ENCODE assay signal across 8 mouse cellular contexts in genomic region chr4:59036490-59037127, GRCm38 (mm10). TPM values are rescaled to one million over a fixed set of nuclear protein-coding genes. Genes with fewer than 3 reads are reported as not detected.
A peak's percentile ranks its signal among the peaks of the same experiment; 100 is the strongest.
DNase-seq lines count a peak whose midpoint lies in the region; ATAC-seq and TF ChIP-seq lines count a peak whose summit lies in the region.

No protein-coding gene starts in this region.

- no peak for ATAC-seq in kidney, embryonic 16.5 days (ENCODE audit: low FRiP score, low TSS enrichment)
- peak; percentile 65 for ATAC-seq in monocyte, adult 5-6 weeks (replicated peaks; ENCODE audit: insufficient number of reproducible peaks, low FRiP score, low TSS enrichment, poor library complexity, severe bottlenecking)

- no peaks in the 10 kb centered on the region for H3K27me3 ChIP-seq in kidney, embryonic 16.5 days (ENCODE audit: insufficient read depth, low read length)
- no peaks in the 10 kb centered on the region for H3K27me3 ChIP-seq in liver, adult 2 months (ENCODE audit: control insufficient read depth, insufficient read depth, low read length)

- no peaks in the 10 kb centered on the region for H3K79me2 ChIP-seq in liver, adult 2 months (ENCODE audit: control insufficient read depth, insufficient read depth, low read length)

- no peak overlapping the region for H3K27ac ChIP-seq in kidney, embryonic 16.5 days (ENCODE audit: low read length)
- H3K27ac ChIP-seq in liver, adult 2 months (replicated peaks; ENCODE audit: insufficient read depth, low read depth, low read length), result no peak overlapping the region

- peaks cover 3% of the 10 kb centered on the region for H3K9me3 ChIP-seq in kidney, embryonic 16.5 days (ENCODE audit: low read length)

- 50% methylated on average over 13 of the region's 13 CpGs for WGBS in kidney, embryonic 16.5 days
- WGBS in liver, adult 2 months, result 43% methylated on average over 13 of the region's 13 CpGs

- H3K36me3 ChIP-seq in kidney, embryonic 16.5 days (ENCODE audit: insufficient read depth, low read length), result peaks cover 16% of the 10 kb centered on the region; the same call in 1 of the 2 replicates
- peaks cover 4% of the 10 kb centered on the region; the same call in 1 of the 2 replicates for H3K36me3 ChIP-seq in liver, adult 2 months (ENCODE audit: control insufficient read depth, insufficient read depth, low read length)

- H3K9ac ChIP-seq in kidney, embryonic 16.5 days (replicated peaks; ENCODE audit: low read length), result no peak overlapping the region
- no peak overlapping the region for H3K9ac ChIP-seq in liver, adult 2 months (ENCODE audit: low read depth, low read length)

- TF ChIP-seq POLR2A in liver, adult 2 months (IDR thresholded peaks at IDR 0.05; ENCODE audit: extremely low read depth, insufficient read depth, low read length), result no peak

- no peak overlapping the region for H3K4me2 ChIP-seq in kidney, embryonic 16.5 days (replicated peaks; ENCODE audit: low read depth, low read length)

- TF ChIP-seq CTCF in liver, adult 2 months (IDR thresholded peaks at IDR 0.05; ENCODE audit: low read depth, low read length), result peak; percentile 27; the same call in 1 of the 2 replicates

- intact Hi-C loops in gastrocnemius, postnatal 36 days (cut with DNase I), result loop anchor here (1.0 to 5.0 kb wide), 2 partner anchors 34 to 52 kb away; partner anchors contain the start of gene Gm20503

- peak; percentile 43 for DNase-seq in kidney, adult 11 months
- DNase-seq in embryo, embryonic 11 days, result peak; percentile 84
- DNase-seq in gastrocnemius, postnatal 36 days, result peak; percentile 69 to 71
- peak; percentile 52 to 68 for DNase-seq in kidney, adult 8-10 months
- peak; percentile 58 for DNase-seq in liver, adult 2 months (ENCODE audit: extremely low read depth, low read depth, low spot score)
- DNase-seq in spleen, postnatal 36 days (ENCODE audit: low spot score in 2 of 2), result peak; percentile 64 to 77

- 0 out of 2 replicates have a peak, but pooled peaks cover 4% of the 10 kb centered on the region for H3K4me1 ChIP-seq in kidney, embryonic 16.5 days (ENCODE audit: insufficient read depth, low read length)
- 0 out of 2 replicates have a peak, but pooled peaks cover 3% of the 10 kb centered on the region for H3K4me1 ChIP-seq in liver, adult 2 months (ENCODE audit: control insufficient read depth, insufficient read depth, low read length)

- no peak overlapping the region for H3K4me3 ChIP-seq in kidney, embryonic 16.5 days (ENCODE audit: low read length)
- no peak overlapping the region for H3K4me3 ChIP-seq in liver, adult 2 months (ENCODE audit: insufficient read depth, low read depth, low read length)

RNA-seq across cellular contexts. Expression of gene Gng10, which starts 1.7 kb away (rescaled TPM):
- polyA plus RNA-seq in kidney, embryonic 16.5 days (2015; fragmentation: Nextera tagmentation; extraction: Ambion mirVana), result 89.6 and 92.9 TPM in 2 replicates
- total RNA-seq in gastrocnemius, postnatal 36 days (2021), result 1 to 10 TPM; 5.5 to 7.7 TPM
- total RNA-seq in liver, adult 2 months (2014; rRNA removed), result 10.1 and 14.7 TPM in 2 replicates
- polyA plus RNA-seq in liver, adult 2 months (2012; rRNA removed), result 5.5 and 6.0 TPM in 2 replicates
- total RNA-seq in monocyte, adult 5-6 weeks (2017), result 76.3 to 133 TPM (median 119 TPM) in 3 replicates

RNA-seq across cellular contexts. Expression of gene Gm20503, which starts 33.6 kb away (rescaled TPM):
- 9.1 and 10.1 TPM in 2 replicates for polyA plus RNA-seq in kidney, embryonic 16.5 days (2015; fragmentation: Nextera tagmentation; extraction: Ambion mirVana)
- total RNA-seq in gastrocnemius, postnatal 36 days (2021), result 1 to 10 TPM in 1 of 2 experiments, not detected in 1; 2.9 TPM
- total RNA-seq in liver, adult 2 months (2014; rRNA removed), result 0.60 TPM in 1 of 2 replicates, not detected in the other
- not detected in 2 replicates for polyA plus RNA-seq in liver, adult 2 months (2012; rRNA removed)
- not detected in 3 replicates for total RNA-seq in monocyte, adult 5-6 weeks (2017)

RNA-seq across cellular contexts. Expression of gene Dnajc25, which starts 41.7 kb away (rescaled TPM):
- 8.3 and 12.1 TPM in 2 replicates for polyA plus RNA-seq in kidney, embryonic 16.5 days (2015; fragmentation: Nextera tagmentation; extraction: Ambion mirVana)
- total RNA-seq in gastrocnemius, postnatal 36 days (2021), result 10 to 100 TPM in 1 of 2 experiments, 1 to 10 TPM in 1; 9.8 to 10.7 TPM
- 10.8 and 11.8 TPM in 2 replicates for total RNA-seq in liver, adult 2 months (2014; rRNA removed)
- 7.5 and 7.9 TPM in 2 replicates for polyA plus RNA-seq in liver, adult 2 months (2012; rRNA removed)
- total RNA-seq in monocyte, adult 5-6 weeks (2017), result 10.7 to 15.7 TPM (median 15.3 TPM) in 3 replicates

RNA-seq across cellular contexts. Expression of gene Ptgr1, which starts 49.7 kb away (rescaled TPM):
- 25.1 and 29.6 TPM in 2 replicates for polyA plus RNA-seq in kidney, embryonic 16.5 days (2015; fragmentation: Nextera tagmentation; extraction: Ambion mirVana)
- total RNA-seq in gastrocnemius, postnatal 36 days (2021), result 1 to 10 TPM; 1.6 to 1.9 TPM
- 3.2 and 4.1 TPM in 2 replicates for total RNA-seq in liver, adult 2 months (2014; rRNA removed)
- 0.76 and 1.4 TPM in 2 replicates for polyA plus RNA-seq in liver, adult 2 months (2012; rRNA removed)
- 1.9 to 2.7 TPM (median 2.3 TPM) in 3 replicates for total RNA-seq in monocyte, adult 5-6 weeks (2017)
